Mouse (Mus musculus) embryonic fibroblast, embryonic 13.5 days (primary cell): ENCODE data around the gene Bzw1.

Source experiments
- CTCF ChIP-seq: IDR thresholded peaks from 2 replicates; pipeline ENCODE4 v1.5.1; 2011; ENCODE audit warnings: mild to moderate bottlenecking, control low read depth, low read length, moderate library complexity, borderline replicate concordance; ENCODE audit not compliant: insufficient read depth
- POLR2A ChIP-seq: IDR thresholded peaks from 2 replicates; pipeline ENCODE4 v1.6.1; 2011; ENCODE audit warnings: low read depth, mild to moderate bottlenecking, control low read depth, low read length, moderate library complexity

- TF ChIP-seq CTCF (no peak), POLR2A (no peak)
Measured at GRCm38 (mm10) chr1:58422879-58423278, 30.2 kb downstream of the Bzw1 start.
